ENCODE assay signal across 23 mouse cellular contexts in the genomic region with DNA sequence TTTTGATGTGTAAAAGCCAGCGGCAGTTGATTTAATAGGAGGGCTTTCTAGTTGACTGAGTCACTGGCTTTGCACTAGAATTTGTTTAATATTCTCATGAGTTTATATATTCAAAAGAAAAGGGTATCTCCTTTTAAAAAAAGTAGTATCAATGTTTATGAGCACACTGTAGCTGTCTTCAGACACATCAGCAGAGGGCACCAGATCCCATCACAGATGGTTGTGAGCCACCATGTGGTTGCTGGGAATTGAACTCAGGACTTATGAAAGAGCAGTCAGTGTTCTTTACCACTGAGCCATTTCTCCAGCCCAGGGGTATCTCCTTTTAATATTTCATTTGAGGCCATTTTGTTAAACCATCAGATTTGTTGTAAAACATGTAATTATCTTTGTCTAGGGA. TPM values are rescaled to one million over a fixed set of nuclear protein-coding genes. Genes with fewer than 3 reads are reported as not detected.
DNase-seq lines count a peak whose midpoint lies in the region; ATAC-seq and TF ChIP-seq lines count a peak whose summit lies in the region.
"Had no signal": no experiment of that assay in that cellular context is flagged by ENCODE, and none has a peak within 500 bp of the region (broad histone marks: within the 10 kb centered on the region; RNA-seq: fewer than 3 reads in every experiment).

No protein-coding gene starts in this region.

- H3K27me3 ChIP-seq in forebrain, postnatal 0 days (ENCODE audit: insufficient read depth, low read length) = no peaks in the 10 kb centered on the region
- no peaks in the 10 kb centered on the region for H3K27me3 ChIP-seq in forebrain, embryonic 11.5 days (ENCODE audit: control insufficient read depth, insufficient read depth, low read length)
- H3K27me3 ChIP-seq in kidney, postnatal 0 days (ENCODE audit: insufficient read depth, low read length) = no peaks in the 10 kb centered on the region
- H3K27me3 ChIP-seq in midbrain, postnatal 0 days (ENCODE audit: insufficient read depth, low read length) = no peaks in the 10 kb centered on the region
- no peaks in the 10 kb centered on the region for H3K27me3 ChIP-seq in midbrain, embryonic 15.5 days (replicated peaks)
- H3K27me3 ChIP-seq: embryonic facial prominence, embryonic 12.5 days; forebrain, embryonic 12.5 days; heart, embryonic 12.5 days; hindbrain, embryonic 15.5 days had no signal

- ATAC-seq in forebrain, postnatal 0 days = no peak
- no peak for ATAC-seq in forebrain, embryonic 11.5 days (replicated peaks; ENCODE audit: low FRiP score)
- ATAC-seq in kidney, postnatal 0 days (replicated peaks; ENCODE audit: low FRiP score, low read depth) = no peak
- ATAC-seq in midbrain, postnatal 0 days (ENCODE audit: low FRiP score) = no peak
- no peak for ATAC-seq in midbrain, embryonic 15.5 days (replicated peaks)
- ATAC-seq: forebrain, embryonic 16.5 days had no signal

- H3K9ac ChIP-seq in forebrain, postnatal 0 days = no peak overlapping the region
- no peak overlapping the region for H3K9ac ChIP-seq in forebrain, embryonic 11.5 days (ENCODE audit: low read length)
- H3K9ac ChIP-seq in kidney, postnatal 0 days (ENCODE audit: low read depth, low read length) = no peak overlapping the region
- H3K9ac ChIP-seq in midbrain, postnatal 0 days (replicated peaks; ENCODE audit: low read length, poor library complexity, severe bottlenecking) = no peak overlapping the region
- no peak overlapping the region for H3K9ac ChIP-seq in midbrain, embryonic 15.5 days
- H3K9ac ChIP-seq: embryonic facial prominence, embryonic 12.5 days; forebrain, embryonic 12.5 days; heart, embryonic 12.5 days; hindbrain, embryonic 15.5 days had no signal

- no peak overlapping the region for H3K4me2 ChIP-seq in forebrain, postnatal 0 days (ENCODE audit: low read depth)
- H3K4me2 ChIP-seq in forebrain, embryonic 11.5 days (ENCODE audit: low read depth, low read length, severe bottlenecking) = no peak overlapping the region
- no peak overlapping the region for H3K4me2 ChIP-seq in kidney, postnatal 0 days (ENCODE audit: low read length)
- no peak overlapping the region for H3K4me2 ChIP-seq in midbrain, postnatal 0 days (ENCODE audit: low read depth, low read length, poor library complexity, severe bottlenecking)
- no peak overlapping the region for H3K4me2 ChIP-seq in midbrain, embryonic 15.5 days
- H3K4me2 ChIP-seq: embryonic facial prominence, embryonic 12.5 days; forebrain, embryonic 12.5 days; heart, embryonic 12.5 days; hindbrain, embryonic 15.5 days had no signal

- no peaks in the 10 kb centered on the region for H3K9me3 ChIP-seq in forebrain, postnatal 0 days (ENCODE audit: low read length)
- H3K9me3 ChIP-seq in forebrain, embryonic 11.5 days (ENCODE audit: control insufficient read depth, low read length) = no peaks in the 10 kb centered on the region
- no peaks in the 10 kb centered on the region for H3K9me3 ChIP-seq in kidney, postnatal 0 days (replicated peaks; ENCODE audit: low read length)
- H3K9me3 ChIP-seq in midbrain, postnatal 0 days (ENCODE audit: low read length) = no peaks in the 10 kb centered on the region
- no peaks in the 10 kb centered on the region for H3K9me3 ChIP-seq in midbrain, embryonic 15.5 days
- H3K9me3 ChIP-seq: embryonic facial prominence, embryonic 12.5 days; forebrain, embryonic 12.5 days; heart, embryonic 12.5 days; hindbrain, embryonic 15.5 days had no signal

- WGBS in forebrain, postnatal 0 days = 97% methylated on average over 1 of the region's 1 CpGs
- 97% methylated on average over 1 of the region's 1 CpGs for WGBS in forebrain, embryonic 11.5 days
- WGBS in kidney, postnatal 0 days = 96% methylated on average over 1 of the region's 1 CpGs
- WGBS in midbrain, postnatal 0 days = 97% methylated on average over 1 of the region's 1 CpGs
- 100% methylated on average over 1 of the region's 1 CpGs for WGBS in midbrain, embryonic 15.5 days

- H3K27ac ChIP-seq in forebrain, postnatal 0 days (ENCODE audit: low read depth, low read length) = no peak overlapping the region
- no peak overlapping the region for H3K27ac ChIP-seq in forebrain, embryonic 11.5 days (ENCODE audit: low read depth, low read length)
- H3K27ac ChIP-seq in kidney, postnatal 0 days = no peak overlapping the region
- no peak overlapping the region for H3K27ac ChIP-seq in midbrain, postnatal 0 days (ENCODE audit: low read depth, low read length)
- H3K27ac ChIP-seq in midbrain, embryonic 15.5 days = no peak overlapping the region
- H3K27ac ChIP-seq: embryonic facial prominence, embryonic 12.5 days; forebrain, embryonic 12.5 days; hindbrain, embryonic 15.5 days had no signal

- peaks cover 21% of the 10 kb centered on the region for H3K36me3 ChIP-seq in forebrain, postnatal 0 days (ENCODE audit: insufficient read depth)
- H3K36me3 ChIP-seq in forebrain, embryonic 11.5 days (ENCODE audit: control insufficient read depth, insufficient read depth, low read length) = peaks cover 3% of the 10 kb centered on the region; the same call in 1 of the 2 replicates
- H3K36me3 ChIP-seq in kidney, postnatal 0 days (ENCODE audit: insufficient read depth, low read length) = peaks cover 28% of the 10 kb centered on the region
- H3K36me3 ChIP-seq in midbrain, postnatal 0 days (ENCODE audit: insufficient read depth, low read length) = peaks cover 10% of the 10 kb centered on the region; the same call in 1 of the 2 replicates
- H3K36me3 ChIP-seq in midbrain, embryonic 15.5 days (replicated peaks) = peaks cover 3% of the 10 kb centered on the region; the same call in 1 of the 2 replicates

- H3K4me1 ChIP-seq in forebrain, postnatal 0 days (ENCODE audit: insufficient read depth) = peaks cover 19% of the 10 kb centered on the region
- H3K4me1 ChIP-seq in forebrain, embryonic 11.5 days (replicated peaks; ENCODE audit: control insufficient read depth, insufficient read depth, low read length) = 0 out of 2 replicates have a peak, but pooled peaks cover 2% of the 10 kb centered on the region
- peaks cover 12% of the 10 kb centered on the region; the same call in 1 of the 2 replicates for H3K4me1 ChIP-seq in kidney, postnatal 0 days (replicated peaks; ENCODE audit: insufficient read depth, low read length)
- peaks cover 13% of the 10 kb centered on the region for H3K4me1 ChIP-seq in midbrain, postnatal 0 days (ENCODE audit: insufficient read depth, low read length)
- peaks cover 25% of the 10 kb centered on the region for H3K4me1 ChIP-seq in midbrain, embryonic 15.5 days

- H3K4me3 ChIP-seq in forebrain, postnatal 0 days (ENCODE audit: low read depth, low read length) = no peak overlapping the region
- H3K4me3 ChIP-seq in forebrain, embryonic 11.5 days (ENCODE audit: low read depth, low read length) = no peak overlapping the region
- H3K4me3 ChIP-seq in kidney, postnatal 0 days (replicated peaks; ENCODE audit: low read depth, low read length) = no peak overlapping the region
- no peak overlapping the region for H3K4me3 ChIP-seq in midbrain, postnatal 0 days (ENCODE audit: low read depth, low read length)
- no peak overlapping the region for H3K4me3 ChIP-seq in midbrain, embryonic 15.5 days
- H3K4me3 ChIP-seq: embryonic facial prominence, embryonic 12.5 days; forebrain, embryonic 12.5 days; heart, embryonic 12.5 days; hindbrain, embryonic 15.5 days had no signal

- DNase-seq in forebrain, postnatal 0 days = no peak
- DNase-seq in forebrain, embryonic 11.5 days (ENCODE audit: low spot score) = no peak
- DNase-seq in kidney, postnatal 0 days (ENCODE audit: low spot score) = no peak
- DNase-seq in kidney, adult 9 months = no peak
- no peak for DNase-seq in midbrain, postnatal 0 days (ENCODE audit: low spot score)
- DNase-seq in embryo, embryonic 9.5 days (ENCODE audit: extremely low spot score) = no peak
- DNase-seq: adrenal gland, postnatal 10 days; cerebellum, adult 11 months; cerebellum, adult 8-10 months; cerebellum, postnatal 14 days; embryo, embryonic 11 days; gastrocnemius, postnatal 14 days; heart, postnatal 36 days had no signal

- TF ChIP-seq CTCF in forebrain, postnatal 0 days (IDR thresholded peaks at IDR 0.05; ENCODE audit: low read depth) = 0 out of 2 replicates have a peak, but pooled peaks have one; percentile 6
- peak; percentile 25; the same call in 1 of the 2 replicates for TF ChIP-seq CTCF in kidney, postnatal 0 days (IDR thresholded peaks at IDR 0.05; ENCODE audit: low read depth)
- TF ChIP-seq CTCF in midbrain, postnatal 0 days (IDR thresholded peaks at IDR 0.05) = 0 out of 2 replicates have a peak, but pooled peaks have one; percentile 26

RNA-seq across cellular contexts. Expression of gene Slc5a3, which starts 4.7 kb away (rescaled TPM):
- total RNA-seq in forebrain, postnatal 0 days (2014; rRNA removed) = 17.3 and 25.4 TPM in 2 replicates
- polyA plus RNA-seq in forebrain, postnatal 0 days (2015; fragmentation: Nextera tagmentation; extraction: Ambion mirVana) = 3.8 and 8.1 TPM in 2 replicates
- 11.8 and 12.9 TPM in 2 replicates for polyA plus RNA-seq in forebrain, embryonic 11.5 days (2014; fragmentation: Nextera tagmentation; extraction: Ambion mirVana)
- polyA plus RNA-seq in kidney, postnatal 0 days (2015; fragmentation: Nextera tagmentation; extraction: Ambion mirVana) = 13.5 and 13.9 TPM in 2 replicates
- 40.0 and 50.1 TPM in 2 replicates for total RNA-seq in midbrain, postnatal 0 days (2014; rRNA removed)
- polyA plus RNA-seq in midbrain, postnatal 0 days (2015; fragmentation: Nextera tagmentation; extraction: Ambion mirVana) = 10.3 and 12.0 TPM in 2 replicates
- polyA plus RNA-seq in midbrain, embryonic 15.5 days (2015; fragmentation: Nextera tagmentation; extraction: Ambion mirVana) = 18.3 and 21.3 TPM in 2 replicates

RNA-seq across cellular contexts. Expression of gene Gm49711, which starts 4.7 kb away (rescaled TPM):
- total RNA-seq in forebrain, postnatal 0 days (2014; rRNA removed) = 0.23 TPM in 1 of 2 replicates, not detected in the other
- polyA plus RNA-seq in forebrain, postnatal 0 days (2015; fragmentation: Nextera tagmentation; extraction: Ambion mirVana) = 0.82 and 0.92 TPM in 2 replicates
- 0.17 and 0.25 TPM in 2 replicates for polyA plus RNA-seq in forebrain, embryonic 11.5 days (2014; fragmentation: Nextera tagmentation; extraction: Ambion mirVana)
- 0.13 and 0.29 TPM in 2 replicates for polyA plus RNA-seq in kidney, postnatal 0 days (2015; fragmentation: Nextera tagmentation; extraction: Ambion mirVana)
- not detected in 2 replicates for total RNA-seq in midbrain, postnatal 0 days (2014; rRNA removed)
- polyA plus RNA-seq in midbrain, postnatal 0 days (2015; fragmentation: Nextera tagmentation; extraction: Ambion mirVana) = 0.82 and 0.99 TPM in 2 replicates
- 0.72 and 0.73 TPM in 2 replicates for polyA plus RNA-seq in midbrain, embryonic 15.5 days (2015; fragmentation: Nextera tagmentation; extraction: Ambion mirVana)
- total RNA-seq: adrenal gland, postnatal 10 days; common myeloid progenitor, adult 5-6 weeks; gastrocnemius, adult 18-20 months; gastrocnemius, postnatal 14 days; heart, adult 8-10 months; heart, postnatal 36 days had no signal
- polyA plus RNA-seq: heart, embryonic 16.5 days had no signal

RNA-seq across cellular contexts. Expression of gene Mrps6, which starts 4.8 kb away (rescaled TPM):
- 33.6 and 37.0 TPM in 2 replicates for total RNA-seq in forebrain, postnatal 0 days (2014; rRNA removed)
- 143 and 157 TPM in 2 replicates for polyA plus RNA-seq in forebrain, postnatal 0 days (2015; fragmentation: Nextera tagmentation; extraction: Ambion mirVana)
- 116 and 117 TPM in 2 replicates for polyA plus RNA-seq in forebrain, embryonic 11.5 days (2014; fragmentation: Nextera tagmentation; extraction: Ambion mirVana)
- 373 and 387 TPM in 2 replicates for polyA plus RNA-seq in kidney, postnatal 0 days (2015; fragmentation: Nextera tagmentation; extraction: Ambion mirVana)
- 28.2 and 38.7 TPM in 2 replicates for total RNA-seq in midbrain, postnatal 0 days (2014; rRNA removed)
- 148 and 152 TPM in 2 replicates for polyA plus RNA-seq in midbrain, postnatal 0 days (2015; fragmentation: Nextera tagmentation; extraction: Ambion mirVana)
- polyA plus RNA-seq in midbrain, embryonic 15.5 days (2015; fragmentation: Nextera tagmentation; extraction: Ambion mirVana) = 156 and 163 TPM in 2 replicates
